Mouse (Mus musculus) cerebellum, adult 9-10 months (tissue): ENCODE results near the gene Scgb1b24.

Experiments
- DNase-seq: peaks from one replicate; pipeline ENCODE4 v3.0.0; 2022

Scgb1b24 gene

GRCm38 (mm10) chr7:33743499-33743898, at the start of gene Scgb1b24:
Gene Scgb1b24, plus strand, starts transcription at chr7:33743799.
- no peak for DNase-seq

GRCm38 (mm10) chr7:33739212-33739611, 4.4 kb upstream of the Scgb1b24 start, which contains the start of gene Scgb2b24:
Gene Scgb2b24, minus strand, starts transcription at chr7:33739312.
- DNase-seq: peak; percentile 2
